Mouse (Mus musculus): ENCODE data around the gene Mdn1. TPM values are rescaled to one million over a fixed set of nuclear protein-coding genes. Genes with fewer than 3 reads are reported as not detected.

The Mdn1 gene
- polyA plus RNA-seq, 1 experiment from 2014 or later: 12.1 TPM

- H3K9me3 ChIP-seq (ENCODE audit: control insufficient read depth, low read length): no peaks in the 10 kb centered on the region
- no peak for ATAC-seq (ENCODE audit: insufficient number of reproducible peaks, insufficient read depth, low FRiP score, low read depth)
- no peak overlapping the region for H3K27ac ChIP-seq (replicated peaks in 1 of 2; ENCODE audit: control insufficient read depth in 1 of 2, insufficient read depth in 1 of 2, low read depth in 2 of 2, low read length in 2 of 2)
- no peak overlapping the region for H3K4me3 ChIP-seq (ENCODE audit: control insufficient read depth in 1 of 2, insufficient read depth in 1 of 2, low read depth in 1 of 2, low read length in 2 of 2)
- no peak overlapping the region for H3K9ac ChIP-seq (ENCODE audit: low read length)
- no peak overlapping the region for H3K4me2 ChIP-seq (ENCODE audit: low read length)
- H3K27me3 ChIP-seq (ENCODE audit: control insufficient read depth, insufficient read depth, low read length): no peaks in the 10 kb centered on the region
- 79% methylated on average over 4 of the region's 4 CpGs for WGBS
- H3K4me1 ChIP-seq (ENCODE audit: control insufficient read depth in 2 of 2, insufficient read depth in 2 of 2, low read length in 2 of 2): no peaks in the 10 kb centered on the region
- H3K36me3 ChIP-seq (ENCODE audit: control insufficient read depth, insufficient read depth, low read length): no peaks in the 10 kb centered on the region
Measured at GRCm38 (mm10) chr4:32789020-32789419, 132.1 kb downstream of the Mdn1 start.

DNA sequence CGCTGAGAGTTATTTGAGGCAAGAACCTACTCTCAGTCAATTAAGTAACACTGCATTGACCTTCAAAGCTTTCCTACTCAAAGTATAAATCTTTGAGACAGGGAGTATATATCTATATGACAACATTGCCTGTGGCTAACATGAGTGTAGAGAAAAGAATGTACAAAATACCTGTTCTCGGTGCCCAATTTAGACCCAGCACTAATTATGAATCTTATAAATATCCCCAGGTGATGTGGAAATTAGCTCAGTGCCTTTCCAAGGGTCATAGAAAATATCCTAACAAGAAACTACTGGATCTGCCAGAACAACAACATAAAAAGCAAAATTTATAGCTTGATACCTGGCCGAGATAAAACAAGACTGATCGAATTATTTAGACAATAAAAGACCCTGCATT lies 142.1 kb downstream of the Mdn1 start:
- ATAC-seq (ENCODE audit: insufficient number of reproducible peaks, insufficient read depth, low FRiP score, low read depth): no peak
- H3K9ac ChIP-seq (ENCODE audit: low read length): no peak overlapping the region
- peaks cover 8% of the 10 kb centered on the region; the same call in 1 of the 2 replicates for H3K36me3 ChIP-seq (ENCODE audit: control insufficient read depth, insufficient read depth, low read length)
- H3K27me3 ChIP-seq (ENCODE audit: control insufficient read depth, insufficient read depth, low read length): no peaks in the 10 kb centered on the region
- no peak overlapping the region for H3K4me2 ChIP-seq (ENCODE audit: low read length)
- no peaks in the 10 kb centered on the region for H3K9me3 ChIP-seq (ENCODE audit: control insufficient read depth, low read length)
- H3K27ac ChIP-seq (replicated peaks in 1 of 2; ENCODE audit: control insufficient read depth in 1 of 2, insufficient read depth in 1 of 2, low read depth in 2 of 2, low read length in 2 of 2): no peak overlapping the region
- WGBS: 96% methylated on average over 4 of the region's 4 CpGs
- peaks cover 0 to 9% of the 10 kb centered on the region in 2 experiments; a peak in 3 of 4 replicates for H3K4me1 ChIP-seq (ENCODE audit: control insufficient read depth in 2 of 2, insufficient read depth in 2 of 2, low read length in 2 of 2)
- H3K4me3 ChIP-seq (ENCODE audit: control insufficient read depth in 1 of 2, insufficient read depth in 1 of 2, low read depth in 1 of 2, low read length in 2 of 2): no peak overlapping the region

- peak within 1 kb of the TSS; percentile 79 for H3K4me2 ChIP-seq (ENCODE audit: low read length)
- H3K9ac ChIP-seq (ENCODE audit: low read length): peak within 1 kb of the TSS; percentile 87
- H3K36me3 ChIP-seq (ENCODE audit: control insufficient read depth, insufficient read depth, low read length): peaks cover 8% of the 10 kb centered on the region; the same call in 1 of the 2 replicates
- peaks cover 0 to 9% of the 10 kb centered on the region in 2 experiments; a peak in 3 of 4 replicates for H3K4me1 ChIP-seq (ENCODE audit: control insufficient read depth in 2 of 2, insufficient read depth in 2 of 2, low read length in 2 of 2)
- peak within 1 kb of the TSS; percentile 64 to 65 for H3K4me3 ChIP-seq (ENCODE audit: control insufficient read depth in 1 of 2, insufficient read depth in 1 of 2, low read depth in 1 of 2, low read length in 2 of 2)
- ATAC-seq (ENCODE audit: insufficient number of reproducible peaks, insufficient read depth, low FRiP score, low read depth): peak; percentile 86
- no peaks in the 10 kb centered on the region for H3K9me3 ChIP-seq (ENCODE audit: control insufficient read depth, low read length)
- no peaks in the 10 kb centered on the region for H3K27me3 ChIP-seq (ENCODE audit: control insufficient read depth, insufficient read depth, low read length)
- under 1% methylated on average over 53 of the region's 53 CpGs for WGBS
- H3K27ac ChIP-seq (replicated peaks in 1 of 2; ENCODE audit: control insufficient read depth in 1 of 2, insufficient read depth in 1 of 2, low read depth in 2 of 2, low read length in 2 of 2): peak within 1 kb of the TSS; percentile 92 to 97
Measured at GRCm38 (mm10) chr4:32799966-32800576, 143.2 kb downstream of the Mdn1 start, which contains the start of gene Lyrm2. Gene Lyrm2 (plus strand): TSS chr4:32800253.

DNA sequence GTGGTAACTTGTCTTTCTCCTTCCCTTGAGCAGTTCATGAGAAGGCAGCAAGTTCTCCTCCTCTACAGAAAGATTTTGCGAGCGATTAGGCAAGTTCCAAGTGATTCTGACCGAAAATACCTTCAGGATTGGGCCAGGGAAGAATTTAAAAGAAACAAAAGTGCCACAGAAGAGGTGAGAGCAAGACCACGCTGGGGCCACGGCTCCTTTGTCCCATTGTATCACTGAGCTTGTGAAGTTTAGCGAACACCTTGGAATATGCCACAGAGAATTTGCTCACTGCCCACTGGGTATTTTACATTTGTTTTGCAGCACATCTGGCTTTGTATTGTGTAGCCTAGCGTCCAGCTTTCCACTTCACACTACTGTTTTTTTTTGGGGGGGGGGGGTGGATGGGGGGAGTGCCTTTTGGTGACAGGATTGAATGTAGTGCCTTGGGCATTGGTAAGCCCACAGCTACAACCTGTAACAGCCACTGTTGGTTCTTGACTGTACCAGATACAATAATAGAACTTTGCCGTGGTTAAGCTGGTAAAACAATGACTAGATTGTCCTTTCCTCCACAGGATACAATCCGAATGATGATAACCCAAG lies 143.8 kb downstream of the Mdn1 start:
- H3K4me1 ChIP-seq (ENCODE audit: control insufficient read depth in 2 of 2, insufficient read depth in 2 of 2, low read length in 2 of 2): peaks cover 0 to 9% of the 10 kb centered on the region in 2 experiments; a peak in 3 of 4 replicates
- H3K27me3 ChIP-seq (ENCODE audit: control insufficient read depth, insufficient read depth, low read length): no peaks in the 10 kb centered on the region
- no peak for ATAC-seq (ENCODE audit: insufficient number of reproducible peaks, insufficient read depth, low FRiP score, low read depth)
- H3K4me3 ChIP-seq (ENCODE audit: control insufficient read depth in 1 of 2, insufficient read depth in 1 of 2, low read depth in 1 of 2, low read length in 2 of 2): peak overlapping the region; percentile 64 to 65
- H3K9ac ChIP-seq (ENCODE audit: low read length): peak overlapping the region; percentile 87
- H3K9me3 ChIP-seq (ENCODE audit: control insufficient read depth, low read length): no peaks in the 10 kb centered on the region
- H3K36me3 ChIP-seq (ENCODE audit: control insufficient read depth, insufficient read depth, low read length): peaks cover 8% of the 10 kb centered on the region; the same call in 1 of the 2 replicates
- WGBS: 11% methylated on average over 9 of the region's 9 CpGs
- peak overlapping the region; percentile 92 to 97 for H3K27ac ChIP-seq (replicated peaks in 1 of 2; ENCODE audit: control insufficient read depth in 1 of 2, insufficient read depth in 1 of 2, low read depth in 2 of 2, low read length in 2 of 2)
- peak overlapping the region; percentile 79 for H3K4me2 ChIP-seq (ENCODE audit: low read length)

DNA sequence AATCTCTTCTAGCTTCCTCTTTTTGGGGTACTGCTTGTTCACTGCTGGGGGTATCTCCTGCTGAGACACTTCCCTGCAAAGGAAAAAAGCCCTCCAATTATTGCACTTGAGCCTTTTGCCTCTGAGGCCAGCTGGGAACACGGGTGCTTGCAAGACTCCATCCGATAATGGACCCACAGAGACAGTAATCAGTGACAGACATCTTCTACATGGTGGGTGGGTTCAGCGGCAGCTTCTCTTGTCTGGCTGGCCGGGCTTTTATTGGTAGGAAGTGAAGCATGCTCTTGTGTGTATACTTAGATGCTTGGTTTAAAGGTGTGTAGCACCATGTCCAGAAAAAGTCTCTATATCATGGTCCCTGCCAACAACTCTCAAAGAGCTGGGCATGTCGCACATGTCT lies 160.6 kb downstream of the Mdn1 start:
- no peak for ATAC-seq (ENCODE audit: insufficient number of reproducible peaks, insufficient read depth, low FRiP score, low read depth)
- 68% methylated on average over 5 of the region's 5 CpGs for WGBS

DNA sequence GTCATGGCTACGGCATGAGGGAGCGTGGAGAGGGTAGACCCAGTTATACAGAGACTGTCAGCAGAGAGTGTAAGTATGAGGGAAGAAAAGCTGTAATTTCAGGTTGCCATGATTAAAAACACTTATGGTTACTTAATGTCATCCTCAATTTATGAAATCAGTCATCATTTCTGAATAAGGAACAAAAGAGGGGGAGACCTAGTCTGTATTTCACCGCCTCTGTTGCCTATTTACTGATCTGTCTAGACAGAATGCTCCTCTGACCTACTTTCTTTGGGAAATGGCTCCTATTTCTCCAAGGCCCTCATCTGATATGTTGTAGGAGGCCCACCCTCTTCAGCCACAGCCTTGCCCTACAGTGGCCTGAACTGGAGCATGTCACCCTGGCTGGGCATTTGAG lies 163.8 kb downstream of the Mdn1 start:
- no peak overlapping the region for H3K27ac ChIP-seq (replicated peaks in 1 of 2; ENCODE audit: control insufficient read depth in 1 of 2, insufficient read depth in 1 of 2, low read depth in 2 of 2, low read length in 2 of 2)
- no peaks in the 10 kb centered on the region for H3K36me3 ChIP-seq (ENCODE audit: control insufficient read depth, insufficient read depth, low read length)
- no peaks in the 10 kb centered on the region for H3K27me3 ChIP-seq (ENCODE audit: control insufficient read depth, insufficient read depth, low read length)
- no peaks in the 10 kb centered on the region for H3K4me1 ChIP-seq (ENCODE audit: control insufficient read depth in 2 of 2, insufficient read depth in 2 of 2, low read length in 2 of 2)
- 89% methylated on average over 3 of the region's 3 CpGs for WGBS
- no peak for ATAC-seq (ENCODE audit: insufficient number of reproducible peaks, insufficient read depth, low FRiP score, low read depth)
- no peaks in the 10 kb centered on the region for H3K9me3 ChIP-seq (ENCODE audit: control insufficient read depth, low read length)
- no peak overlapping the region for H3K9ac ChIP-seq (ENCODE audit: low read length)
- no peak overlapping the region for H3K4me2 ChIP-seq (ENCODE audit: low read length)
- no peak overlapping the region for H3K4me3 ChIP-seq (ENCODE audit: control insufficient read depth in 1 of 2, insufficient read depth in 1 of 2, low read depth in 1 of 2, low read length in 2 of 2)

More for the DNA sequence above, 160.6 kb downstream of the Mdn1 start:
- Histone ChIP-seq H3K4me3 (ENCODE audit: control insufficient read depth in 1 of 2, insufficient read depth in 1 of 2, low read depth in 1 of 2, low read length in 2 of 2) (no peak overlapping the region), H3K36me3 (ENCODE audit: control insufficient read depth, insufficient read depth, low read length) (no peaks in the 10 kb centered on the region), H3K27ac (replicated peaks in 1 of 2; ENCODE audit: control insufficient read depth in 1 of 2, insufficient read depth in 1 of 2, low read depth in 2 of 2, low read length in 2 of 2) (no peak overlapping the region), H3K4me2 (ENCODE audit: low read length) (no peak overlapping the region), H3K4me1 (ENCODE audit: control insufficient read depth in 2 of 2, insufficient read depth in 2 of 2, low read length in 2 of 2) (no peaks in the 10 kb centered on the region), H3K9ac (ENCODE audit: low read length) (no peak overlapping the region), H3K27me3 (ENCODE audit: control insufficient read depth, insufficient read depth, low read length) (no peaks in the 10 kb centered on the region), H3K9me3 (ENCODE audit: control insufficient read depth, low read length) (no peaks in the 10 kb centered on the region)

- H3K9me3 ChIP-seq (ENCODE audit: control insufficient read depth, low read length): no peaks in the 10 kb centered on the region
- no peak overlapping the region for H3K4me2 ChIP-seq (ENCODE audit: low read length)
- H3K36me3 ChIP-seq (ENCODE audit: control insufficient read depth, insufficient read depth, low read length): no peaks in the 10 kb centered on the region
- no peak overlapping the region for H3K27ac ChIP-seq (replicated peaks in 1 of 2; ENCODE audit: control insufficient read depth in 1 of 2, insufficient read depth in 1 of 2, low read depth in 2 of 2, low read length in 2 of 2)
- no peak overlapping the region for H3K4me3 ChIP-seq (ENCODE audit: control insufficient read depth in 1 of 2, insufficient read depth in 1 of 2, low read depth in 1 of 2, low read length in 2 of 2)
- peaks cover 6 to 12% of the 10 kb centered on the region in 2 experiments; a peak in 3 of 4 replicates for H3K4me1 ChIP-seq (ENCODE audit: control insufficient read depth in 2 of 2, insufficient read depth in 2 of 2, low read length in 2 of 2)
- H3K9ac ChIP-seq (ENCODE audit: low read length): no peak overlapping the region
- WGBS: 69% methylated on average over 8 of the region's 8 CpGs
- no peak for ATAC-seq (ENCODE audit: insufficient number of reproducible peaks, insufficient read depth, low FRiP score, low read depth)
- H3K27me3 ChIP-seq (ENCODE audit: control insufficient read depth, insufficient read depth, low read length): no peaks in the 10 kb centered on the region
Measured at GRCm38 (mm10) chr4:32824254-32824653, 167.3 kb downstream of the Mdn1 start.

Data from heart, embryonic 14.5 days (tissue).